Mouse (Mus musculus): ENCODE data around the gene Hyou1. TPM values are rescaled to one million over a fixed set of nuclear protein-coding genes. Genes with fewer than 3 reads are reported as not detected.
"Not testable (repeated sequence)": the region's sequence is repeated elsewhere in the genome, so short reads cannot be mapped to it uniquely, and the experiment has no call there.

Gene Hyou1
- total and polyA plus RNA-seq, 3 experiments, result 23.1 to 79.6 (median 73.9) TPM

DNA sequence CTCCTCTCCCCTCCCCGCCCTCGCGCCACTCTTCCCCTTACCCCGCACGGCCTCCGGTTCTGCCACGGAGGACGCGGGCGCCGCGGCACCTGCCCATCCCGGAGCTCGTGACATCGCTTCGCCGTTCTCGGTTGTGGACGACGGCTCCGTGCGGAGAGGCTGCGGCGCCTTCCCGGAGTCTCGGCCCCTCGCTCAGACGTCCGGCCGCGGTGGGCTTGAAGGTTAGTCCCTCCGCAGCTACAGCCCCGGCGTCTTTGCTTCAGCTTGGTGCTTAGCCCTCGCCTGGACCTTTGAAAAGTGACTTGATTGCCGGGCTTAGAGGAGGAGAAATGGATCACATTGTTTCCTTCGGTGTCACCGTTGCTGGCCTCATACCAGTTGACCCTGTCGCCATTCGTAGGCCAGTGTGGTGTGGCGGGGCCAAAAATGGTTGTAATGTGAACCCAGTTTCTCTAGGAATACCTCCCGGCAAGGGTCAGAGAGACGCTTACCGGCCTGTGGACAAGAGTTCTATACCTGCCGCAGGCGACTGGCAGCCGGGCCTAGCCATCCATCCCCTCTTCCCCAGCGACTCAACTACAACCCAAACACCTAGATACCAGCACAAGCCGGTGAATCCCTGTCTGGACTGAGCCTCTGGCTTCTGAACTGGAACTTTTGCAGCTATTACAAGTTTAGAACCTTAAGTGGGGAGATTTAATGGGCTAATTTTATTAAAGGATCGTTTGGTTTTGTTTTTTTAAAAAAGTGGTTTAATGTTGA, 43.8 kb upstream of the Hyou1 start:
- no peaks in the 10 kb centered on the region for H3K27me3 ChIP-seq (ENCODE audit: control insufficient read depth, insufficient read depth, low read length)
- H3K4me3 ChIP-seq, result peak overlapping the region; percentile 66
- DNase-seq, result peak in 1 of 2 experiments; percentile 34
- H3K36me3 ChIP-seq (ENCODE audit: control insufficient read depth, insufficient read depth, low read length), result no peaks in the 10 kb centered on the region; the same call in 1 of the 2 replicates
- peaks cover 2% of the 10 kb centered on the region; the same call in 1 of the 2 replicates for H3K79me2 ChIP-seq (replicated peaks; ENCODE audit: control insufficient read depth, insufficient read depth, low read length)
- WGBS, result under 1% methylated on average over 49 of the region's 50 CpGs
- peaks cover 1% of the 10 kb centered on the region for H3K4me1 ChIP-seq (ENCODE audit: control insufficient read depth, insufficient read depth, low read length)
- H3K27ac ChIP-seq, result peak overlapping the region; percentile 89
- intact Hi-C loops (cut with DNase I), result loop anchor here (2.0 kb wide), 1 partner anchor 43 kb away; no protein-coding TSS in a partner anchor
- H3K9ac ChIP-seq (ENCODE audit: low read depth, low read length), result peak overlapping the region; percentile 94
- TF ChIP-seq EP300 (IDR thresholded peaks at IDR 0.05; ENCODE audit: insufficient read depth, low read depth, low read length), result no peak
- no peak for TF ChIP-seq CTCF (IDR thresholded peaks at IDR 0.05)
- TF ChIP-seq POLR2A (IDR thresholded peaks at IDR 0.05; ENCODE audit: insufficient read depth, low read depth, low read length), result no peak

DNA sequence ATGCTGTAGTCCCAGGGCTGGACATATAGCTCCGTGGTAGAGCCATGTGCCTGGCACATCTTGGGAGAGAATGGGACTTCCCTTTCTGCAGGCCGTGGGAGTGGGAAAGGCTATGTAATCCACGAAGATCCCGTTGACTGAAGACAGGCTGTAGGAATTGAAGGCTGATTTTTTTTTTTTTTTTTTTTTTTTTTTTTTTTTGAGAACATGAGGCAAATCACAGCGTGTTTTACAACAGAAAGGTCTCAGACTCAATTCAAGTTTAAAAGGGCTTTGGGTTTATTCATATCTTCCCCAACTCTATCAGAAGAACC, 43.2 kb upstream of the Hyou1 start:
- peak overlapping the region; percentile 66 for H3K4me3 ChIP-seq
- no peaks in the 10 kb centered on the region; the same call in 1 of the 2 replicates for H3K36me3 ChIP-seq (ENCODE audit: control insufficient read depth, insufficient read depth, low read length)
- intact Hi-C loops (cut with DNase I), result no loop called here

DNA sequence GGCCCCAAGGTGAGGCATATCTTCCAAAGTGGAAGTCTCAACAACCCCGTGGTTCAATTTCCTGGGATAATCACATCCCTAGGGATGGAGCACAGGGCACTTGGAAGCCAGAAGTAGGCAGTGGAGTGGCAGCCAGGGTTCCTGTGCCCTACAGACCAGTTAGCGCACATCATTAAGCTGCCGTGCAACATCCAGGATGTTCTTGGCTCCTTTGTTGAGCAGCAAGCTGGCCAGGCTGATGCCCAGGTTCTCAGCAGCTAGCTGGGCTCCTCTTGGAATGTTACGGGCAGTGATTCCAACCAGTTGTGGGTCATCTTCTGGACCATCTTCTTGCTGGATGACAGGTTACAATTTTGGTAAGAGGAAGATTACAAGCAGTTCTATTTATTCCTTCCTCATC, 42.8 kb upstream of the Hyou1 start:
- not testable (repeated sequence) for H3K27ac ChIP-seq

More for the DNA sequence above, 43.2 kb upstream of the Hyou1 start:
- H3K27me3 ChIP-seq (ENCODE audit: control insufficient read depth, insufficient read depth, low read length), result no peaks in the 10 kb centered on the region
- H3K79me2 ChIP-seq (replicated peaks; ENCODE audit: control insufficient read depth, insufficient read depth, low read length), result peaks cover 2% of the 10 kb centered on the region; the same call in 1 of the 2 replicates
- TF ChIP-seq EP300 (IDR thresholded peaks at IDR 0.05; ENCODE audit: insufficient read depth, low read depth, low read length), result no peak
- no peak for TF ChIP-seq CTCF (IDR thresholded peaks at IDR 0.05)
- TF ChIP-seq POLR2A (IDR thresholded peaks at IDR 0.05; ENCODE audit: insufficient read depth, low read depth, low read length), result no peak
- no peak for DNase-seq
- H3K4me1 ChIP-seq (ENCODE audit: control insufficient read depth, insufficient read depth, low read length), result peaks cover 1% of the 10 kb centered on the region
- WGBS, result 15% methylated on average over 5 of the region's 5 CpGs
- H3K27ac ChIP-seq, result no peak overlapping the region; the same call in 1 of the 2 replicates
- no peak overlapping the region for H3K9ac ChIP-seq (ENCODE audit: low read depth, low read length)

DNA sequence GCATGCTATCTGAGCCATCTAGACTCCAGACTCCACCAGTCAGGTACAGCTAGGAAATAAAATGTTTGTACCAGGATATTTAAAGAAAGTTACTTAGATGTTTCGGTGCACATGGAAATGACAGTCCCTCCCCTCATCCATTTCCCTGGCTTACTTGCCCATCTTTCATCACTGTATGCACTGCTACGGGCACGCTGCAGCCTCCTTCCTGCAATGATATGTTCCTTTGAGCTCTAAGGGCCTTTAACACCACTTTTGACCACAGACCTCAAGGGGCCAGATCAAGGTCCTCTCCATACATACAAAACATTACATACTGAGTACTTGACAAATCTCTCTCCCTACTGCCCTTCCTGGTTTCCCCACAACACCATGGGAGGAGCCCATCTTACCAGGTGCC, 42.3 kb upstream of the Hyou1 start:
- peaks cover 2% of the 10 kb centered on the region; the same call in 1 of the 2 replicates for H3K79me2 ChIP-seq (replicated peaks; ENCODE audit: control insufficient read depth, insufficient read depth, low read length)
- H3K27ac ChIP-seq, result no peak overlapping the region
- TF ChIP-seq POLR2A (IDR thresholded peaks at IDR 0.05; ENCODE audit: insufficient read depth, low read depth, low read length) (no peak), CTCF (IDR thresholded peaks at IDR 0.05) (no peak), EP300 (IDR thresholded peaks at IDR 0.05; ENCODE audit: insufficient read depth, low read depth, low read length) (no peak)
- no peak overlapping the region for H3K9ac ChIP-seq (ENCODE audit: low read depth, low read length)
- H3K27me3 ChIP-seq (ENCODE audit: control insufficient read depth, insufficient read depth, low read length), result no peaks in the 10 kb centered on the region
- peaks cover 1% of the 10 kb centered on the region for H3K4me1 ChIP-seq (ENCODE audit: control insufficient read depth, insufficient read depth, low read length)
- 75% methylated on average over 3 of the region's 3 CpGs for WGBS
- H3K4me3 ChIP-seq, result no peak overlapping the region
- no peaks in the 10 kb centered on the region; the same call in 1 of the 2 replicates for H3K36me3 ChIP-seq (ENCODE audit: control insufficient read depth, insufficient read depth, low read length)
- intact Hi-C loops (cut with DNase I), result no loop called here
- DNase-seq, result no peak

More for the DNA sequence above, 42.8 kb upstream of the Hyou1 start:
- DNase-seq; H3K4me1 ChIP-seq (ENCODE audit: control insufficient read depth, insufficient read depth, low read length); H3K27me3 ChIP-seq (ENCODE audit: control insufficient read depth, insufficient read depth, low read length); H3K9ac ChIP-seq (ENCODE audit: low read depth, low read length); H3K36me3 ChIP-seq (ENCODE audit: control insufficient read depth, insufficient read depth, low read length); H3K79me2 ChIP-seq (replicated peaks; ENCODE audit: control insufficient read depth, insufficient read depth, low read length); H3K4me3 ChIP-seq; intact Hi-C loops (cut with DNase I): not testable (repeated sequence)
- 43% methylated on average over 4 of the region's 4 CpGs for WGBS

DNA sequence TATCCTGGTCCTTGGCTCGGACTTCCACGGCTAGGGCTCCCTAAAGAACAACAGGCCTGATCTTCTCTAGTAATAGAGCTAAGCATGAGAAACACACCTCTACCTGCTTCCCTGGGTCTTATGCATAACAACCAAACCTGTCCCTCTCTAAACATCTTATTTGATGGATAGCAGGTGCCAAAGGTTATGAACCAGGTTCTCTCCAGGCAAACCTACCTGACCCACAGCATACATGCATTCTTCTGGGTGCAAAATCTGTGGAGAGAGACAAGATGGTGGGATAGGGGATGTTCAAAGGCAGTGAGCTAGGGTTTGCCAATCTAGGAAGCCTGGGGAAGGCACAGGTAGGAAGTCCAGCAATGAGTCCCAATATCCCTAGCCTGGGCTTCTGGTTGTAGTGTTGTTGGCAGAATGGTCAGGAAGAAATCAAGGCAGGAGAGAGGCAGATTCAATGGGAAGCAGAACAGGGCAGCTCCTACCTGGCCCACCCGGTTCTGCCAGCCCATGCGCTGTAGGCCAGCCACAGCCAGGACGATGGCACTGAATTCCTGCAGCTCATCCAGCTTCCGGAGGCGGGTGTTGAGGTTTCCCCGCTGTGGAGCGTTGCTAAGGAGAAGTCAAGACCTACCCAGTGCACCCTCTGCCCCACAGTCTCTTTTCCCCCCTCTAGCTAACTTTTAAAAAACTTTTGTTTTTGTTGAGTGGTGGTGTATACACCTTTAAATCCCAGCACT, 41.7 kb upstream of the Hyou1 start:
- H3K79me2 ChIP-seq (replicated peaks; ENCODE audit: control insufficient read depth, insufficient read depth, low read length), result peaks cover 2% of the 10 kb centered on the region; the same call in 1 of the 2 replicates
- H3K36me3 ChIP-seq (ENCODE audit: control insufficient read depth, insufficient read depth, low read length), result no peaks in the 10 kb centered on the region; the same call in 1 of the 2 replicates
- peaks cover 1% of the 10 kb centered on the region for H3K4me1 ChIP-seq (ENCODE audit: control insufficient read depth, insufficient read depth, low read length)
- H3K27ac ChIP-seq, result no peak overlapping the region
- H3K27me3 ChIP-seq (ENCODE audit: control insufficient read depth, insufficient read depth, low read length), result no peaks in the 10 kb centered on the region
- TF ChIP-seq CTCF (IDR thresholded peaks at IDR 0.05) (no peak), POLR2A (IDR thresholded peaks at IDR 0.05; ENCODE audit: insufficient read depth, low read depth, low read length) (no peak), EP300 (IDR thresholded peaks at IDR 0.05; ENCODE audit: insufficient read depth, low read depth, low read length) (no peak)
- no peak for DNase-seq
- H3K9ac ChIP-seq (ENCODE audit: low read depth, low read length), result no peak overlapping the region
- 61% methylated on average over 9 of the region's 9 CpGs for WGBS
- intact Hi-C loops (cut with DNase I), result no loop called here
- H3K4me3 ChIP-seq, result no peak overlapping the region

DNA sequence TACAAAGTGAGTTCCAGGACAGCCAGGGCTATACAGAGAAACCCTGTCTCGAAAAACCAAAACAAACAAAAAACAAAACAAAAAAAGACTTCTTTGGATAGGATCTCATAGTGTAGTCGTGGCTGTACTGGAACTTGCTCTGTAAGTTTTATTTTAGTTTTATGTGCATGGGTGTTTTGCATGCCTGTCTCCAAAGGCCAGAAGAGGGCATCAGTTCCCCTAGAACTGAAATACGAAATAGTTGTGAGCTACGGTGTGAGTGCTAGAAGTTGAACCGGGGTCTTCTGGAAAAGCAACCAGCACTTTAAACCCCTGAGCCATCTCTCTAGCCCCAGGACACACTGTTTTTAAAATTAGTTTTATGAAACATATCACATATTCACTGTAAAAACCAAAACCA, 40.7 kb upstream of the Hyou1 start:
- Histone ChIP-seq H3K36me3 (ENCODE audit: control insufficient read depth, insufficient read depth, low read length) (no peaks in the 10 kb centered on the region; the same call in 1 of the 2 replicates), H3K4me1 (ENCODE audit: control insufficient read depth, insufficient read depth, low read length) (peaks cover 4% of the 10 kb centered on the region)

More for the DNA sequence above, 40.7 kb upstream of the Hyou1 start:
- no peak overlapping the region for H3K27ac ChIP-seq
- peaks cover 2% of the 10 kb centered on the region; the same call in 1 of the 2 replicates for H3K79me2 ChIP-seq (replicated peaks; ENCODE audit: control insufficient read depth, insufficient read depth, low read length)
- intact Hi-C loops (cut with DNase I), result no loop called here
- TF ChIP-seq CTCF (IDR thresholded peaks at IDR 0.05), result peak; percentile 25; the same call in 1 of the 2 replicates
- no peak for TF ChIP-seq EP300 (IDR thresholded peaks at IDR 0.05; ENCODE audit: insufficient read depth, low read depth, low read length)
- no peak for DNase-seq
- no peak overlapping the region for H3K4me3 ChIP-seq
- no peaks in the 10 kb centered on the region for H3K27me3 ChIP-seq (ENCODE audit: control insufficient read depth, insufficient read depth, low read length)
- no peak overlapping the region for H3K9ac ChIP-seq (ENCODE audit: low read depth, low read length)
- 85% methylated on average over 5 of the region's 5 CpGs for WGBS

Measured in heart, adult 2 months (tissue).